Mouse (Mus musculus): ENCODE results near the gene Oxct1. TPM values are rescaled to one million over a fixed set of nuclear protein-coding genes. Genes with fewer than 3 reads are reported as not detected.

Oxct1 gene
- polyA plus RNA-seq, 1 experiment = 173 TPM

GRCm38 (mm10) chr15:4067273-4067990 lies 41.2 kb downstream of the Oxct1 start:
- peak in 1 of 2 experiments; percentile 77 for DNase-seq
- Histone ChIP-seq H3K4me3 (replicated peaks; ENCODE audit: insufficient read depth, low read depth, low read length) (no peak overlapping the region), H3K27me3 (ENCODE audit: control insufficient read depth, insufficient read depth, low read length) (no peaks in the 10 kb centered on the region), H3K4me1 (ENCODE audit: control insufficient read depth, insufficient read depth, low read length) (peaks cover 13% of the 10 kb centered on the region), H3K27ac (ENCODE audit: insufficient read depth, low read length) (no peak overlapping the region)
- WGBS = 4% methylated on average over 5 of the region's 5 CpGs
- TF ChIP-seq POLR2A (IDR thresholded peaks at IDR 0.05; ENCODE audit: borderline replicate concordance, insufficient read depth, low read length) (no peak), CTCF (IDR thresholded peaks at IDR 0.05; ENCODE audit: borderline replicate concordance, insufficient read depth, low read depth, low read length) (no peak)

GRCm38 (mm10) chr15:4077978-4078377 lies 51.8 kb downstream of the Oxct1 start:
- peaks cover 10% of the 10 kb centered on the region; the same call in 1 of the 2 replicates for H3K4me1 ChIP-seq (ENCODE audit: control insufficient read depth, insufficient read depth, low read length)
- 54% methylated on average over 4 of the region's 4 CpGs for WGBS
- no peak for DNase-seq
- no peak overlapping the region for H3K27ac ChIP-seq (ENCODE audit: insufficient read depth, low read length)
- no peaks in the 10 kb centered on the region for H3K27me3 ChIP-seq (ENCODE audit: control insufficient read depth, insufficient read depth, low read length)
- TF ChIP-seq POLR2A (IDR thresholded peaks at IDR 0.05; ENCODE audit: borderline replicate concordance, insufficient read depth, low read length) (no peak), CTCF (IDR thresholded peaks at IDR 0.05; ENCODE audit: borderline replicate concordance, insufficient read depth, low read depth, low read length) (no peak)
- no peak overlapping the region for H3K4me3 ChIP-seq (replicated peaks; ENCODE audit: insufficient read depth, low read depth, low read length)

- WGBS = 55% methylated on average over 5 of the region's 5 CpGs
- Histone ChIP-seq H3K27me3 (ENCODE audit: control insufficient read depth, insufficient read depth, low read length) (no peaks in the 10 kb centered on the region), H3K27ac (ENCODE audit: insufficient read depth, low read length) (no peak overlapping the region), H3K4me3 (replicated peaks; ENCODE audit: insufficient read depth, low read depth, low read length) (no peak overlapping the region), H3K4me1 (ENCODE audit: control insufficient read depth, insufficient read depth, low read length) (peaks cover 10% of the 10 kb centered on the region; the same call in 1 of the 2 replicates)
- TF ChIP-seq CTCF (IDR thresholded peaks at IDR 0.05; ENCODE audit: borderline replicate concordance, insufficient read depth, low read depth, low read length) = no peak
- no peak for TF ChIP-seq POLR2A (IDR thresholded peaks at IDR 0.05; ENCODE audit: borderline replicate concordance, insufficient read depth, low read length)
- DNase-seq = no peak
Measured at GRCm38 (mm10) chr15:4078785-4079184, 52.6 kb downstream of the Oxct1 start.

- TF ChIP-seq CTCF (IDR thresholded peaks at IDR 0.05; ENCODE audit: borderline replicate concordance, insufficient read depth, low read depth, low read length) (no peak), POLR2A (IDR thresholded peaks at IDR 0.05; ENCODE audit: borderline replicate concordance, insufficient read depth, low read length) (no peak)
- Histone ChIP-seq H3K4me1 (ENCODE audit: control insufficient read depth, insufficient read depth, low read length) (peaks cover 7% of the 10 kb centered on the region; the same call in 1 of the 2 replicates), H3K4me3 (replicated peaks; ENCODE audit: insufficient read depth, low read depth, low read length) (no peak overlapping the region), H3K27me3 (ENCODE audit: control insufficient read depth, insufficient read depth, low read length) (no peaks in the 10 kb centered on the region), H3K27ac (ENCODE audit: insufficient read depth, low read length) (no peak overlapping the region)
- WGBS = 73% methylated on average over 13 of the region's 13 CpGs
- DNase-seq = no peak
Measured at GRCm38 (mm10) chr15:4079425-4080189, 53.4 kb downstream of the Oxct1 start.

GRCm38 (mm10) chr15:4085600-4086384 lies 59.6 kb downstream of the Oxct1 start:
- DNase-seq = peak in 1 of 2 experiments; percentile 38
- Histone ChIP-seq H3K27ac (ENCODE audit: insufficient read depth, low read length) (no peak overlapping the region), H3K4me1 (ENCODE audit: control insufficient read depth, insufficient read depth, low read length) (peaks cover 3% of the 10 kb centered on the region; the same call in 1 of the 2 replicates), H3K4me3 (replicated peaks; ENCODE audit: insufficient read depth, low read depth, low read length) (no peak overlapping the region), H3K27me3 (ENCODE audit: control insufficient read depth, insufficient read depth, low read length) (no peaks in the 10 kb centered on the region)
- 65% methylated on average over 10 of the region's 10 CpGs for WGBS
- TF ChIP-seq POLR2A (IDR thresholded peaks at IDR 0.05; ENCODE audit: borderline replicate concordance, insufficient read depth, low read length) = no peak

- Histone ChIP-seq H3K4me3 (replicated peaks; ENCODE audit: insufficient read depth, low read depth, low read length) (no peak overlapping the region), H3K27ac (ENCODE audit: insufficient read depth, low read length) (no peak overlapping the region), H3K27me3 (ENCODE audit: control insufficient read depth, insufficient read depth, low read length) (no peaks in the 10 kb centered on the region), H3K4me1 (ENCODE audit: control insufficient read depth, insufficient read depth, low read length) (peaks cover 3% of the 10 kb centered on the region; the same call in 1 of the 2 replicates)
- TF ChIP-seq POLR2A (IDR thresholded peaks at IDR 0.05; ENCODE audit: borderline replicate concordance, insufficient read depth, low read length) (no peak), CTCF (IDR thresholded peaks at IDR 0.05; ENCODE audit: borderline replicate concordance, insufficient read depth, low read depth, low read length) (no peak)
- DNase-seq = no peak
- WGBS = 55% methylated on average over 4 of the region's 4 CpGs
Measured at GRCm38 (mm10) chr15:4087446-4087845, 61.3 kb downstream of the Oxct1 start.

GRCm38 (mm10) chr15:4087914-4088313 lies 61.7 kb downstream of the Oxct1 start:
- peaks cover 3% of the 10 kb centered on the region; the same call in 1 of the 2 replicates for H3K4me1 ChIP-seq (ENCODE audit: control insufficient read depth, insufficient read depth, low read length)
- DNase-seq = no peak
- no peaks in the 10 kb centered on the region for H3K27me3 ChIP-seq (ENCODE audit: control insufficient read depth, insufficient read depth, low read length)
- H3K27ac ChIP-seq (ENCODE audit: insufficient read depth, low read length) = no peak overlapping the region
- TF ChIP-seq CTCF (IDR thresholded peaks at IDR 0.05; ENCODE audit: borderline replicate concordance, insufficient read depth, low read depth, low read length) (no peak), POLR2A (IDR thresholded peaks at IDR 0.05; ENCODE audit: borderline replicate concordance, insufficient read depth, low read length) (no peak)
- H3K4me3 ChIP-seq (replicated peaks; ENCODE audit: insufficient read depth, low read depth, low read length) = no peak overlapping the region
- 25% methylated on average over 7 of the region's 7 CpGs for WGBS

Data from cerebellum, adult 2 months (tissue).